Mouse (Mus musculus) intestine, postnatal 0 days (tissue): Measurements from ENCODE around the gene Eml5. TPM values are rescaled to one million over a fixed set of nuclear protein-coding genes. Genes with fewer than 3 reads are reported as not detected.

Experiments used
- ATAC-seq: fragments of 200-750 bp; cut with Nextera tagmentation; 2 replicates; pipeline ENCODE4 v1.8.0; 2017; ENCODE audit warnings: mild to moderate bottlenecking, moderate TSS enrichment, moderate library complexity
- H3K27ac ChIP-seq: fragments of 300-500 bp; sonication (generic); 2 replicates; pipeline ENCODE4 v1.5.1; 2014; ENCODE audit warnings: mild to moderate bottlenecking, low read depth, low read length, moderate library complexity
- H3K27me3 ChIP-seq: fragments of 300-500 bp; sonication (generic); replicated peaks from 2 replicates; pipeline ENCODE4 v1.6.1; 2014; ENCODE audit warnings: low read length, mixed read lengths; ENCODE audit not compliant: control insufficient read depth, insufficient read depth
- H3K36me3 ChIP-seq: fragments of 300-500 bp; sonication (generic); 2 replicates; pipeline ENCODE4 v1.6.1; 2014; ENCODE audit warnings: mild to moderate bottlenecking, moderate library complexity; ENCODE audit not compliant: control insufficient read depth, insufficient read depth
- H3K4me1 ChIP-seq: fragments of 300-500 bp; sonication (generic); replicated peaks from 2 replicates; pipeline ENCODE4 v1.6.1; 2014; ENCODE audit warnings: antibody characterized with exemption, low read length, mixed read lengths; ENCODE audit not compliant: control insufficient read depth, insufficient read depth
- H3K4me2 ChIP-seq: fragments of 300-500 bp; sonication (generic); replicated peaks from 2 replicates; pipeline ENCODE4 v1.6.1; 2014; ENCODE audit warnings: low read depth, mild to moderate bottlenecking, moderate library complexity
- H3K4me3 ChIP-seq: fragments of 300-500 bp; sonication (generic); 2 replicates; pipeline ENCODE4 v1.5.1; 2014; ENCODE audit warnings: low read depth, low read length
- H3K9ac ChIP-seq: fragments of 300-500 bp; sonication (generic); 2 replicates; pipeline ENCODE4 v1.6.1; 2014; ENCODE audit warnings: mild to moderate bottlenecking, low read depth, low read length
- H3K9me3 ChIP-seq: fragments of 300-500 bp; sonication (generic); 2 replicates; pipeline ENCODE4 v1.6.1; 2016; ENCODE audit warnings: mixed run types; ENCODE audit not compliant: control insufficient read depth
- CTCF ChIP-seq: sonication (generic); IDR thresholded peaks from 2 replicates; pipeline ENCODE4 v1.5.1; 2016; ENCODE audit warnings: low read depth, mild to moderate bottlenecking, control low read depth, antibody characterized with exemption, moderate library complexity
- WGBS: fragments of 180-500 bp; shearing (Covaris S2); extraction: QIAGEN DNeasy Blood & Tissue Kit; methylation state at CpG from one replicate; pipeline ENCODE4 v1.1.7; 2014; 5-methylcytosine and 5-hydroxymethylcytosine counted together
- polyA plus RNA-seq: library from polyadenylated mRNA; unstranded; fragments of >200 nt; fragmentation: Nextera tagmentation; extraction: Ambion mirVana; gene quantifications from 2 replicates; pipeline ENCODE4 v1.2.1, GENCODE M21; 2015

Eml5 gene
- polyA plus RNA-seq, 1 experiment from 2014 or later, result 1.3 TPM

GRCm38 (mm10) chr12:98878693-98879092 lies 22.6 kb downstream of the Eml5 start:
- Histone ChIP-seq H3K27ac (no peak overlapping the region), H3K9me3 (no peaks in the 10 kb centered on the region), H3K4me3 (no peak overlapping the region), H3K9ac (no peak overlapping the region), H3K4me1 (no peaks in the 10 kb centered on the region), H3K36me3 (no peaks in the 10 kb centered on the region), H3K4me2 (no peak overlapping the region), H3K27me3 (no peaks in the 10 kb centered on the region)
- TF ChIP-seq CTCF, result no peak
- WGBS, result 69% methylated on average over 1 of the region's 1 CpGs
- no peak for ATAC-seq

- no peaks in the 10 kb centered on the region for H3K9me3 ChIP-seq
Observed at GRCm38 (mm10) chr12:98875216-98875615, 26.1 kb downstream of the Eml5 start.

GRCm38 (mm10) chr12:98872836-98873235 lies 28.4 kb downstream of the Eml5 start:
- Histone ChIP-seq H3K9me3 (no peaks in the 10 kb centered on the region), H3K9ac (no peak overlapping the region), H3K4me1 (no peaks in the 10 kb centered on the region), H3K27ac (no peak overlapping the region), H3K4me2 (no peak overlapping the region), H3K4me3 (no peak overlapping the region), H3K27me3 (no peaks in the 10 kb centered on the region), H3K36me3 (no peaks in the 10 kb centered on the region)
- no peak for ATAC-seq
- WGBS, result 84% methylated on average over 10 of the region's 10 CpGs
- no peak for TF ChIP-seq CTCF

More at GRCm38 (mm10) chr12:98875216-98875615, 26.1 kb downstream of the Eml5 start:
- no peak overlapping the region for H3K4me3 ChIP-seq
- 62% methylated on average over 2 of the region's 2 CpGs for WGBS
- no peak overlapping the region for H3K9ac ChIP-seq
- no peaks in the 10 kb centered on the region for H3K36me3 ChIP-seq
- ATAC-seq, result no peak
- no peak overlapping the region for H3K27ac ChIP-seq
- no peak for TF ChIP-seq CTCF
- H3K4me2 ChIP-seq, result no peak overlapping the region
- H3K27me3 ChIP-seq, result no peaks in the 10 kb centered on the region
- H3K4me1 ChIP-seq, result no peaks in the 10 kb centered on the region

GRCm38 (mm10) chr12:98863436-98863835 lies 37.8 kb downstream of the Eml5 start:
- Histone ChIP-seq H3K27me3 (no peaks in the 10 kb centered on the region), H3K36me3 (no peaks in the 10 kb centered on the region), H3K4me2 (no peak overlapping the region), H3K9me3 (no peaks in the 10 kb centered on the region), H3K9ac (no peak overlapping the region), H3K27ac (no peak overlapping the region), H3K4me1 (no peaks in the 10 kb centered on the region), H3K4me3 (no peak overlapping the region)
- no peak for ATAC-seq
- WGBS, result 88% methylated on average over 4 of the region's 4 CpGs
- no peak for TF ChIP-seq CTCF

- H3K27ac ChIP-seq, result no peak overlapping the region
- no peak overlapping the region for H3K4me3 ChIP-seq
- 79% methylated on average over 2 of the region's 2 CpGs for WGBS
- no peak for TF ChIP-seq CTCF
- no peak for ATAC-seq
- H3K4me2 ChIP-seq, result no peak overlapping the region
- no peaks in the 10 kb centered on the region for H3K4me1 ChIP-seq
- no peak overlapping the region for H3K9ac ChIP-seq
- H3K9me3 ChIP-seq, result no peaks in the 10 kb centered on the region
- H3K27me3 ChIP-seq, result no peaks in the 10 kb centered on the region
- no peaks in the 10 kb centered on the region for H3K36me3 ChIP-seq
Observed at GRCm38 (mm10) chr12:98860316-98860715, 41.0 kb downstream of the Eml5 start.

- H3K27ac ChIP-seq, result no peak overlapping the region
- no peak for ATAC-seq
- H3K4me2 ChIP-seq, result no peak overlapping the region
- no peak overlapping the region for H3K4me3 ChIP-seq
- no peak overlapping the region for H3K9ac ChIP-seq
- no peaks in the 10 kb centered on the region for H3K9me3 ChIP-seq
- no peaks in the 10 kb centered on the region for H3K36me3 ChIP-seq
- no peaks in the 10 kb centered on the region for H3K27me3 ChIP-seq
- 26% methylated on average over 3 of the region's 3 CpGs for WGBS
- peak; percentile 77 for TF ChIP-seq CTCF
- H3K4me1 ChIP-seq, result no peaks in the 10 kb centered on the region
Observed at GRCm38 (mm10) chr12:98850767-98851166, 50.5 kb downstream of the Eml5 start.

- Histone ChIP-seq H3K9ac (no peak overlapping the region), H3K4me2 (no peak overlapping the region), H3K27me3 (no peaks in the 10 kb centered on the region), H3K4me3 (no peak overlapping the region), H3K9me3 (no peaks in the 10 kb centered on the region), H3K27ac (no peak overlapping the region), H3K36me3 (no peaks in the 10 kb centered on the region), H3K4me1 (no peaks in the 10 kb centered on the region)
- 97% methylated on average over 3 of the region's 3 CpGs for WGBS
- no peak for ATAC-seq
- no peak for TF ChIP-seq CTCF
Observed at GRCm38 (mm10) chr12:98844774-98845173, 56.5 kb downstream of the Eml5 start.
